Mouse (Mus musculus) right cerebral cortex, postnatal 36 days (tissue): ENCODE measurements around the gene Cryab.

Experiments
- DNase-seq, 2 experiments: peaks; one replicate each; pipeline ENCODE4 v3.0.0; 2022; ENCODE audit warnings: low spot score in 2 of 2, mixed read lengths in 1 of 2

The Cryab gene

GRCm38 (mm10) chr9:50797641-50798040 lies 46.5 kb downstream of the Cryab start:
- no peak for DNase-seq

GRCm38 (mm10) chr9:50798368-50798767 lies 47.2 kb downstream of the Cryab start:
- DNase-seq, result no peak

- no peak for DNase-seq
Observed at GRCm38 (mm10) chr9:50800985-50801384, 49.9 kb downstream of the Cryab start.

GRCm38 (mm10) chr9:50803055-50803671 lies 52.0 kb downstream of the Cryab start:
- no peak for DNase-seq
